Mouse (Mus musculus) splenic B cell, adult 2 months (primary cell): ENCODE data around the gene Syne2.

ENCODE experiments used
- DNase-seq: peaks from one replicate; pipeline ENCODE4 v3.0.0-alpha.2; 2011; ENCODE audit warnings: low read depth, low spot score
- H3K27me3 ChIP-seq: 2 replicates; pipeline ENCODE4 v1.6.1; 2012; ENCODE audit warnings: mild to moderate bottlenecking, low read length, moderate library complexity, mixed read lengths; ENCODE audit not compliant: control insufficient read depth, poor library complexity, insufficient read depth, severe bottlenecking
- H3K36me3 ChIP-seq: 2 replicates; pipeline ENCODE4 v1.6.1; 2012; ENCODE audit warnings: mild to moderate bottlenecking, low read length, moderate library complexity, mixed read lengths; ENCODE audit not compliant: control insufficient read depth, poor library complexity, insufficient read depth, severe bottlenecking

Gene Syne2

GRCm38 (mm10) chr12:76085956-76086905, 268.3 kb downstream of the Syne2 start:
- no peaks in the 10 kb centered on the region for H3K27me3 ChIP-seq
- DNase-seq, result peak; percentile 67
- no peaks in the 10 kb centered on the region for H3K36me3 ChIP-seq

DNA sequence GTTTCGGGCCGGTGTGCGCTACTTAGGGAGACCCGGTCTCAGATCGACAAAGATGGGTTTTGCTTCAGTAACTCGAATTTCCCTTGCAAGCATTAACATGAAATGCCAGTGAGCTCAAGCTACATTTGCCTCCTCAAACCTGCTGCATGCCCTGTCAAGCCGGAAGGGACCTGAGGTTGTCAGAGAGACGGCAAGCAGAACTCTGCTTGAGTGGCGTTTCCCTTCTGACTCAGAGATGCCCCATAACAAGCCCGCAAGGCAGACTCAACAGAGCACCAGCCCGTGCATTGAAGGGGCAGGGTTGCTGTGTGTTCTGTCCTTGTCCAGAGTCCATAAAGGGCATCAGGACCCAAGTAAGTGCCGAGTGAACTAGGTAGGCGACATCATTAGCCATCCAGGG, 269.1 kb downstream of the Syne2 start:
- no peaks in the 10 kb centered on the region for H3K27me3 ChIP-seq
- peak; percentile 63 for DNase-seq

GRCm38 (mm10) chr12:76092789-76093466, 275.0 kb downstream of the Syne2 start:
- no peaks in the 10 kb centered on the region for H3K27me3 ChIP-seq
- peaks cover 5% of the 10 kb centered on the region; the same call in 1 of the 2 replicates for H3K36me3 ChIP-seq
- no peak for DNase-seq

More for the DNA sequence above, 269.1 kb downstream of the Syne2 start:
- no peaks in the 10 kb centered on the region for H3K36me3 ChIP-seq

DNA sequence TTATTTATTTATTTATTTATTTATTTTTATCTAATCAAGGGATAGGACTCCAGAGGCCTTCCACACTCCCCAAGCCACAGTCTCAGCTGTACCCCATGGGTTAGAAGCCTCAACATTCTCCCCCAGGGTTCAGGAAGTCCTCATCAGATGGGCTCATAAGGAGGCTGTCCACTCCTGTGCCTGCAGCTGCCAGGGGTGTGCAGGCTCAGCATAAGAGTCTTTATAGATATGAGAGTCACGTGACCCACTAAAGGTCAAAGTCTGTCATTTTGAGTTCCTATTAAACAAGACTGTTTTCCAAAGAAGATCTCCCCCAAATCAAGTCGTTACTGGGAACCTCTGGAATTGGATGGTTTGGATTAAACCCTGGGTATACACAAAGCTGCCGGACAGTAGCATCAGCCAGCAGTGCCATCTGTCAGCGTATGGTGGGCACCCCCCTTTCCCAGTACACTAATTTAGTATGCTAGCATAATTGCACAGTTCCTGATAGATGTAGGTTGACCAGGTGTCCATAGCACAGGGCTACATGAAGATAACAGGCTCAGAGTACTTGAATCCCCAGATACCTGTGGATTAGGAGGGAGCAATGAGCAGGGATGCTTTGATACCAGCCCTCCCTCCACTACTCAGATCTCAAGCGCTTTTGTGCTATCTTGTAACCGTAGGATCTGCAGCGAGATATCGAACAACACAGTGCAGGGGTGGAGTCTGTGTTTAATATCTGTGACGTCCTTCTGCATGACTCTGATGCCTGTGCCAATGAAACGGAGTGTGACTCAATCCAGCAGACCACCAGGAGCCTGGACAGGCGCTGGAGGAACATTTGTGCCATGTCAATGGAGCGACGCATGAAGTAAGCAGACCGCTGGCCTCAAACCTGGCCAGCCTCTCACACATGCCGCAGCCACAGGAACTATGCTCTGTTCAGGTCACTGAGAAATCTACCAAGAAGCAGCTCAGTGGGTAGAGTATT, 276.0 kb downstream of the Syne2 start:
- Histone ChIP-seq H3K27me3 (no peaks in the 10 kb centered on the region), H3K36me3 (peaks cover 5% of the 10 kb centered on the region; the same call in 1 of the 2 replicates)
- no peak for DNase-seq

DNA sequence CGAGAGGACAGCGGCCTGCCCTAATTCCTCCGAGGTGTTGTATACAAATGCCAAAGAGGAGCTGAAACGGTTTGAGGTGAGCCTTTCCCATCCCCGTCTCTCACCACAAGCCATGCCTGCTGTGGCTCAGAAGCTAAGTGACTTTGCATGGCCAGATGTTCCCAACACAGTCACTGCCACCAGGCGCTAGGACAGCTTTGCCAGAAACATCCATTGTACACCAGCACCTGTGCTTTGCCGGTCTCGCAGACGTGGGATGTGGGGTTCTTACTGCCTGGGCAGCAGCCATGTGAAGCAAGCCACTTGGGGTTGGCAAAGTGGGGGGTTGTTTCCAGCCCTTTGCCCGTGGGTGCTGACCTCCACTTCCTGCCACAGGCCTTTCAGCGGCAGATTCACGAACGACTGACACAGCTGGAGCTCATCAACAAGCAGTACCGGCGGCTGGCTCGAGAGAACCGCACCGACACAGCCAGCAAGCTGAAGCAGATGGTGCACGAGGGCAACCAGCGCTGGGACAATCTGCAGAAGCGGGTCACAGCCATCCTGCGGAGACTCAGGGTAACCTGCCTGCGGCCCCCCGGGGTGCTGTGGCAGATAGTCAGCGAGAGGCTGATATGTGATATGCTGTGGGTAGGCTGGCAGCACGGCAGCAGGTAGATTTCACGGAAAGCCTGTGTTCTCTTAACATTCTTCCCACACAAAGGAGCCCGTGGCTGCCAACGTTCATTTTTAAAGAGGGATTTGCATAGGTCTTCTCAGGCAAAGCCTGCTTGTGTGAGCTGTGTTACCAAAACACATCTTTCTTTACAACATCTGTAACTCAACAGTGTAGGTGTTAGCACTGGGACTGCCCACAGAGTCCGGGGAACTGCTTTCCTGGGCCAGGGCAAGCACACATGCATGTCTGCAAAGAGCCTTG, 277.4 kb downstream of the Syne2 start:
- no peak for DNase-seq
- Histone ChIP-seq H3K36me3 (peaks cover 5% of the 10 kb centered on the region; the same call in 1 of the 2 replicates), H3K27me3 (no peaks in the 10 kb centered on the region)

DNA sequence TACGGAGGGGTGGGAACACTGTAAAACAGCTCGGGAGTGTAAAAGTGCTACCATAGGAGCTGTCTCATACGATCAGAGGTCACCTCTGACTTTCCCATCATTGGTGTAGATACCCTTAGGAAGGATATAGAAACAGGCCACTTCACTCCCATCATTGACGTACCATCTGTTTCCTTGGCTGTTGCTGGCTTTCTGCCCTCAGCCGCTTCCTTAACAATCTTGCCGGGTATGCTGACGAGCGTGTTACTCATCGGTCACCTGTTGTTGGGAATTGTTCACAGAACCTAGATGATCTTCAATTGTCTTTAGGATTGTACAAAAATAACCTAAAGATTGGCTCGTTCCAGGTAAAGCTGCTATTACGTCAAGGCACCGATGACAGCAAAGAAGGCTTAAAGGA, 284.7 kb downstream of the Syne2 start:
- Histone ChIP-seq H3K36me3 (peaks cover 3% of the 10 kb centered on the region), H3K27me3 (no peaks in the 10 kb centered on the region)
- no peak for DNase-seq

DNA sequence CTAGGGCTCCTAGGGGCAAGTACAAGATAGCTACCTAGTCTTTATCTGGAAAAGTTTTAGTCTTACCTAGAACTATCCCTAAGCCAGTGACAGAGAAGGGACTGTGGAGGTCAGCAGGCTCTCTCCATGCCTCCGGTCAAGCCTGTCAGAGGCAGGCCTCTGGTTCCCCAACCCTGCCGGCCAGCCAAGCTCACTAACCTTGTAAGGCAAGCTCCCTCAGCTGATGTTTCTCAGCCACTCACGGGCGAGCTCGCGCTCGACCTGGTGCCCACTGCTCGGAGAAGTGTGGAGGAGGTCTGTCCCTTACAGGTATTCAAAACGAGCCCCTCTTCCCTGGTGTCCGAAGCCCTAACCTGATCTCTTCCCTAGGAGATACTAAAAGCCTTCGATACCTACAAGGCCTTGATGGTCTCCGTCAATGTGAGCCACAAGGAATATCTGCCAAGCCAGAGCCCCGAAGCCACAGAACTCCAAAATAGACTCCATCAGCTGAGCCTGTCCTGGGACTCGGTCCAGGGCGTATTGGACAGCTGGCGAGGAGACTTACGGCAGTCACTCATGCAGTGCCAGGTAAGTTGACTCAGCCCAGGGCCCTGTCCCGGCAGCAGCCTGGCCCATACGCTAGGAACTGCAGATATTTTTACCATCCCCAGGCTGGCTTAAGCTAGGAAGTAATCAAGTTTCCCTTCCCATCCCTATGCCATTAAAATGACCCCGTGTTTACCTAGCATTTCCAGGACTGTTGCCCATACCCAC, 286.8 kb downstream of the Syne2 start:
- no peak for DNase-seq
- no peaks in the 10 kb centered on the region for H3K27me3 ChIP-seq

DNA sequence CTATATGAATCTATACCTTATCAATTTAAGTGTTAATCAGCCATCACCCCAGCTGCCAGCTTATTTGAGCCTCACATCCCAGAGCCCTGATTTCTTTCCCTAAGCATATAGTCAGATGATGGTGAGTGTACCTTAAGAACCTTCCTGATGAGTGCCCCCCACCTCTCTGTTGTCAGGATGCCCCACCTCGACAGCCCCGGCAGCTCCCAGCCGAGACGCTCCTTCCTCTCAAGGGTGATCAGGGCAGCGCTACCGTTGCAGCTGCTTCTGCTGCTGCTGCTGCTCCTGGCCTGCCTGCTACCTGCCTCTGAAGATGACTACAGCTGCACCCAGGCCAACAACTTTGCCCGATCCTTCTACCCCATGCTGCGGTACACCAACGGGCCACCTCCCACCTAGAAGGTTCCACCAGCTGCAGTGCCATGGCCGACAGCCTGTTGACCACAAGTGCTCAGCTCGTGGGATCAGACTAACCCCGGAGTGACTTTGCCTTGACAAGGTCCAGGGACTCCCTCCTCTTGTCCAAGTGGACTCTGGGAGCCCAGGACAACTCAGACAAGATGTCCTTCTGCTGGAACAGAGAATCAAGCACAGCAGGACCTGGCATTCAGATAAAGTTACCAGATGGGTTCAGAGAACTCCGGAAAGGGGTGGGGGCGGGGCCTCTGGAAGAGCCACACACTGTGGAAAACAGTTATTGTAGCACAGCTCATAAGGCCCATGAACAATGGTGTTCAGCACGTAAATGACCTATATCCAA, 291.9 kb downstream of the Syne2 start:
- no peaks in the 10 kb centered on the region for H3K27me3 ChIP-seq
- no peak for DNase-seq
- peaks cover 3% of the 10 kb centered on the region; the same call in 1 of the 2 replicates for H3K36me3 ChIP-seq

More for the DNA sequence above, 286.8 kb downstream of the Syne2 start:
- H3K36me3 ChIP-seq, result peaks cover 7% of the 10 kb centered on the region

DNA sequence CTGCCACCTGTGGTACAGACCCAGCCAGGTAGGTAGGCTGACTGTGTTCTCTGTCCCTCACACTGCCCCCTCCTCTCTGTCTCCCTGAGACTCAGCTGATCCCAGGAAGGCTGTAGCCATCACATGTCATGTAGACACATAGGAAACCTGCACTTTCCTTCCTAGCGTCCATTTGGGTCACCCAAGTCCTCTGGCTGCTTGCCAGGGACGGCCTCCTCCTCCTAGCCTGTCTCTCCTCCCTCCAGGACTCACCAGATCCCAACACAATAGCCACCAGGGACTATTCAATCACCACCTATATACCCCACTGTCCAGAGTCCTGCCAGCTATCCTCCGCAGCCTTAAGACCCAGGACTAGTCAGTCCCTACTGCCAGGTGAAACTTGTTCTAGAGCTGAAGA, 293.1 kb downstream of the Syne2 start:
- Histone ChIP-seq H3K36me3 (peaks cover 3% of the 10 kb centered on the region; the same call in 1 of the 2 replicates), H3K27me3 (no peaks in the 10 kb centered on the region)

GRCm38 (mm10) chr12:76116577-76116976, 298.6 kb downstream of the Syne2 start:
- Histone ChIP-seq H3K36me3 (no peaks in the 10 kb centered on the region), H3K27me3 (no peaks in the 10 kb centered on the region; the same call in 1 of the 2 replicates)
- no peak for DNase-seq

More for the DNA sequence above, 293.1 kb downstream of the Syne2 start:
- DNase-seq, result no peak

DNA sequence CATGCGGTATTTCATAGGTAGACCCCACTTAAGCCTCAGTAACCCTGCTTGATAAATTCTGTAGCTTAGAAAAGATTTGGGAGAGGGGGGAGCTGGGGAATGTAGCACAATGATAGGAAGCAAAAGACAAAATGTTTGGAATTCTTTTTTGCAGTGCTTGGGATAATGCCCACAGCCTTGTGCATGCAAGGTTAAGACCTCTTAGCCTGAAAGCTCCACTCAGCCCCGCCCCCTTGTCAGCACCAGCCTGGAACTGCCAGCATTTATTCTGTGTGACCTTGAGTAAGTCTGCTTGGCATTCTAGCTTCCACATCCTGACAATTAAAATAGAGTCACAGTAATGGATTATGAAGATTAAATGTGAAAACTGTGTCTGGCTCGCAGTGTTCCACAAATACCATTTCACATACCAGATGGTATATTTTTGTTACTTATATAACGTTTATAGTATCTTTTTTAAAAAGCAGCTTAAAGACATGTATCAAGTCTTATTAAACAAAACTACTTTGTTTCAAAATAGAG, 299.8 kb downstream of the Syne2 start:
- H3K27me3 ChIP-seq, result no peaks in the 10 kb centered on the region; the same call in 1 of the 2 replicates
- DNase-seq, result no peak
- H3K36me3 ChIP-seq, result no peaks in the 10 kb centered on the region

- H3K27me3 ChIP-seq, result no peaks in the 10 kb centered on the region; the same call in 1 of the 2 replicates
- DNase-seq, result peak; percentile 31
- no peaks in the 10 kb centered on the region for H3K36me3 ChIP-seq
Observed at GRCm38 (mm10) chr12:76123223-76123622, 305.3 kb downstream of the Syne2 start.
